Mouse (Mus musculus): Measurements from ENCODE around the gene Epo. TPM values are rescaled to one million over a fixed set of nuclear protein-coding genes. Genes with fewer than 3 reads are reported as not detected.
A peak's percentile ranks its signal among the peaks of the same experiment; 100 is the strongest.

Epo gene
- polyA plus RNA-seq (2012; rRNA removed) (0.40 and 0.47 TPM in 2 replicates), polyA plus RNA-seq (2014; fragmentation: Nextera tagmentation; extraction: Ambion mirVana) (0.62 and 0.85 TPM in 2 replicates)

DNA sequence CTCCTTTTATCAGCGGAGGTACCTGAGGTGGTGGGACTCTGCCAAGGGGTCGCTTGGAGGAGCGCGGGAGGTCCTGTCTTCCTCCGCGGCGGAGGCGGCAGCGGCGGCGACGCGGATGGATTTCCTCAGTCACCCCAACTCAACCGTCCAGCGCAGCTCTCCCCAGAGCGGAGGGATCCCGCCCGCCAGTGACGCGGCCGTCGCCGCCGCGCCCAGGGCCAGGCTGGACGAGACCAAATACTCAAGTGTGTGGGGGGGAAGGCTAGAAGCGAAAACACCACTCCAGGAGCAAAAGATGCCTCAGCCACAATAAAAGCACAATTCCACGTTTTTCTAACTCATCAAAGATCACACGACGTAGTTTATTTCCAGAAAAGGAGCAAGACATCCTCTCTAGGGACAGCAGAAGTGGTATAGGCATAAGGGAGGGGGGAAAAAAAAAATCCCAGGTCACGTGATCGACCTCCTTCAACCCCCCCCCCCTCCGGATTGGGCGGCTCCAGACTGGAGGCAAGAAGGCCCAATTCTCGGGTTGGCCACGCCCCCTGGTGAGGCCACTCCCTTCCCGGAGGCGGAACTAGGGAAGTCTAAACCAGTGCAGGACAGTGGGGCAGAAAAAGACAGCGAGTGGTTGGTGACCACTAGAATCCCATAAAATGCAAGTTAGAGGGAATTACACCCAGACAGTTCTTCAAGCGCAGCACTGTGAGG lies at the start of gene Epo, which contains the start of gene Gnb2:
TSS of gene Epo (minus strand) at position 126 of the 711 bp plus-strand sequence.
TSS of gene Gnb2 (minus strand) at position 394 of the 711 bp plus-strand sequence.
- peak; percentile 74 for TF ChIP-seq EP300 (IDR thresholded peaks at IDR 0.05; ENCODE audit: low read depth)
- TF ChIP-seq CTCF (IDR thresholded peaks at IDR 0.05; ENCODE audit: low read depth) = no peak
- Histone ChIP-seq H3K36me3 (replicated peaks; ENCODE audit: control insufficient read depth, insufficient read depth, low read depth) (peaks cover 19% of the 10 kb centered on the region), H3K9ac (replicated peaks) (peak within 1 kb of the TSS; percentile 95), H3K4me3 (ENCODE audit: insufficient read depth in 1 of 2, low read depth in 2 of 2, low read length in 2 of 2) (peak within 1 kb of the TSS; percentile 68 to 95), H3K27me3 (ENCODE audit: control insufficient read depth, insufficient read depth, low read length) (no peaks in the 10 kb centered on the region), H3K4me1 (replicated peaks; ENCODE audit: control insufficient read depth in 2 of 2, insufficient read depth in 2 of 2, low read length in 1 of 2) (peaks cover 4 to 9% of the 10 kb centered on the region in 2 experiments; a peak in 3 of 4 replicates), H3K4me2 (ENCODE audit: low read depth) (peak within 1 kb of the TSS; percentile 90), H3K9me3 (ENCODE audit: control insufficient read depth, low read length) (no peaks in the 10 kb centered on the region), H3K27ac (peak within 1 kb of the TSS; percentile 74)
- DNase-seq (ENCODE audit: low read depth in 3 of 3, low spot score in 3 of 3) (peak; percentile 97 to 99 (median 98)), ATAC-seq (ENCODE audit: insufficient read depth) (peak; percentile 84)
- WGBS (ENCODE audit: insufficient replicate concordance) = under 1% methylated on average over 39 of the region's 40 CpGs

DNA sequence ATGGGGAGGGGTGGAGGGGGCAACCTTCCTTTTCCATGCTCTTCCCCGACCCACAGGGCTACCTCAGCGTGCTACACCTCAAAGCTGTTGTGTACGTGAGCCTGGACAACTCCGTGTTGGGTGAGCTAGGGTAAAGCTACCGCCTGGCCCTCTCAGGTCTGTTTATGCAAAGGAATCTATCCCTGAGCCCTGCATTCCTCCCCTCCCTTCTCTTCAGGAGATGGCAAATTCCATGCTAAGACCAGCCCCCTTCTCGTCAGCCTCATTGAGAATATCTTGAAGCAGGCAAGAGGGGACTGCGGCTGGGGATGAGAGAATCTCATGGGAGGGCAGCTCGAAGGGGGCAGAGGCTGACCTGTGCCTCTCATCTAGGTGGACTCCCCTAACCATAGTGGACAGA lies 49.7 kb upstream of the Epo start:
- TF ChIP-seq EP300 (IDR thresholded peaks at IDR 0.05; ENCODE audit: low read depth) (no peak), CTCF (IDR thresholded peaks at IDR 0.05; ENCODE audit: low read depth) (no peak)
- no peaks in the 10 kb centered on the region for H3K27me3 ChIP-seq (ENCODE audit: control insufficient read depth, insufficient read depth, low read length)
- no peaks in the 10 kb centered on the region; the same call in 1 of the 2 replicates for H3K9me3 ChIP-seq (ENCODE audit: control insufficient read depth, low read length)
- ATAC-seq (ENCODE audit: insufficient read depth) (no peak), DNase-seq (ENCODE audit: low read depth in 3 of 3, low spot score in 3 of 3) (no peak)
- no peak overlapping the region for H3K27ac ChIP-seq
- 62% methylated on average over 8 of the region's 8 CpGs for WGBS (ENCODE audit: insufficient replicate concordance)
- H3K36me3 ChIP-seq (replicated peaks; ENCODE audit: control insufficient read depth, insufficient read depth, low read depth) = peaks cover 29% of the 10 kb centered on the region
- no peak overlapping the region for H3K4me3 ChIP-seq (ENCODE audit: insufficient read depth in 1 of 2, low read depth in 2 of 2, low read length in 2 of 2)
- H3K4me2 ChIP-seq (ENCODE audit: low read depth) = no peak overlapping the region
- peaks cover 0 to 7% of the 10 kb centered on the region in 2 experiments; a peak in 3 of 4 replicates for H3K4me1 ChIP-seq (replicated peaks; ENCODE audit: control insufficient read depth in 2 of 2, insufficient read depth in 2 of 2, low read length in 1 of 2)
- no peak overlapping the region for H3K9ac ChIP-seq (replicated peaks)

DNA sequence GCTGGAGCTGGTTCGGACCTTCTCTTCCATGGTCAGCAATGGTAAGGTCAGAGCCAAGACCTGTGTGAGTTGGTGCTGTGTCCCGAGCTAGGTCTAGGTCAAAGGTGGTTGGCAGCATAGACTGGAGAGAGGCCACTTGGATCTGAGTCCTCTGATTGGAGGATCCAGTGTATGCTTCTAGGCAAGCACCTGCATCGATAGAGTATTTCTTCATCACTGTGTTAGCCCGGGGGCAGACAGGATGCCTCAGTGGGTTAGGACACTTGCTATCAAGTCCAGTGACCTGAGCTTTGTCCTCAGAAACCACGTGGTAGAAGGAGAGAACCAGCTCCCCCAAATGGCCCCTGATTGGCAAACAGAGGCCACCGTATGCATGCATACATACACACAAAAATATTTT lies 47.2 kb upstream of the Epo start:
- Histone ChIP-seq H3K4me1 (replicated peaks; ENCODE audit: control insufficient read depth in 2 of 2, insufficient read depth in 2 of 2, low read length in 1 of 2) (peaks cover 0 to 7% of the 10 kb centered on the region in 2 experiments; a peak in 3 of 4 replicates), H3K27ac (no peak overlapping the region), H3K27me3 (ENCODE audit: control insufficient read depth, insufficient read depth, low read length) (no peaks in the 10 kb centered on the region), H3K4me2 (ENCODE audit: low read depth) (no peak overlapping the region), H3K4me3 (ENCODE audit: insufficient read depth in 1 of 2, low read depth in 2 of 2, low read length in 2 of 2) (no peak overlapping the region), H3K9ac (replicated peaks) (no peak overlapping the region), H3K9me3 (ENCODE audit: control insufficient read depth, low read length) (no peaks in the 10 kb centered on the region), H3K36me3 (replicated peaks; ENCODE audit: control insufficient read depth, insufficient read depth, low read depth) (peaks cover 38% of the 10 kb centered on the region)
- WGBS (ENCODE audit: insufficient replicate concordance) = 58% methylated on average over 6 of the region's 6 CpGs
- DNase-seq (ENCODE audit: low read depth in 3 of 3, low spot score in 3 of 3) (no peak), ATAC-seq (ENCODE audit: insufficient read depth) (peak; percentile 11; the same call in 1 of the 2 replicates)
- TF ChIP-seq EP300 (IDR thresholded peaks at IDR 0.05; ENCODE audit: low read depth) (no peak), CTCF (IDR thresholded peaks at IDR 0.05; ENCODE audit: low read depth) (no peak)

- 47% methylated on average over 27 of the region's 27 CpGs for WGBS (ENCODE audit: insufficient replicate concordance)
- no peak overlapping the region for H3K9ac ChIP-seq (replicated peaks)
- no peak overlapping the region for H3K27ac ChIP-seq
- H3K4me3 ChIP-seq (ENCODE audit: insufficient read depth in 1 of 2, low read depth in 2 of 2, low read length in 2 of 2) = no peak overlapping the region
- peak overlapping the region; percentile 20; the same call in 1 of the 2 replicates for H3K4me2 ChIP-seq (ENCODE audit: low read depth)
- H3K9me3 ChIP-seq (ENCODE audit: control insufficient read depth, low read length) = no peaks in the 10 kb centered on the region
- H3K27me3 ChIP-seq (ENCODE audit: control insufficient read depth, insufficient read depth, low read length) = no peaks in the 10 kb centered on the region
- ATAC-seq (ENCODE audit: insufficient read depth) = no peak
- no peak for DNase-seq (ENCODE audit: low read depth in 3 of 3, low spot score in 3 of 3)
- no peak; the same call in 1 of the 2 replicates for TF ChIP-seq CTCF (IDR thresholded peaks at IDR 0.05; ENCODE audit: low read depth)
- no peak for TF ChIP-seq EP300 (IDR thresholded peaks at IDR 0.05; ENCODE audit: low read depth)
- peaks cover 40% of the 10 kb centered on the region for H3K36me3 ChIP-seq (replicated peaks; ENCODE audit: control insufficient read depth, insufficient read depth, low read depth)
- H3K4me1 ChIP-seq (replicated peaks; ENCODE audit: control insufficient read depth in 2 of 2, insufficient read depth in 2 of 2, low read length in 1 of 2) = peaks cover 8 to 29% of the 10 kb centered on the region in 2 experiments
Observed at GRCm38 (mm10) chr5:137574470-137574901, 41.4 kb upstream of the Epo start.
